Mouse (Mus musculus): ENCODE data around the gene Wee2. TPM values are rescaled to one million over a fixed set of nuclear protein-coding genes. Genes with fewer than 3 reads are reported as not detected.

The Wee2 gene
- polyA plus RNA-seq (2015; fragmentation: Nextera tagmentation; extraction: Ambion mirVana): 0.10 and 0.39 TPM in 2 replicates

DNA sequence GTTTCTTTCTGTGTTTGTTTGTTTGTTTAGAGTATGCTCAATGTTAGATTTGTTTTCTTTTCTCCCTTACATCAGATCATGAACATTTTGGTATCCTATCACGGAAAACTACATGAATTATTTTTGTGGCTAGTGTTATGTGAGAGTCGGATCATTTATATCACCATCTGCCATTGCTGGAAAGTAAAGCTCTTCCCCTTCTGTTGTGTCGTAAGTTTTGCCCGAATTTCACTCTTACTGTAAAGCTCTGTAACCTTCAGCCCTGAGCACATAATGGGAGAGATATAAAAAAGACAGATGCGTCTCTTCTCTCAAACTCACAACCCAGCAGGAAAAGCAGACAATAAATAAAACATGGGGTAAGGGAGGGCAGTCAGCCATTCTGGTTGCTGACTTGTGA is at the start of gene Wee2:
Wee2 (plus strand) TSS at position 153 of the 400 bp plus-strand sequence.
- H3K36me3 ChIP-seq: no peaks in the 10 kb centered on the region
- no peak for ATAC-seq (ENCODE audit: low read depth)
- WGBS: 52% methylated on average over 5 of the region's 5 CpGs
- no peak within 1 kb of the TSS for H3K27ac ChIP-seq (replicated peaks)
- H3K9ac ChIP-seq: no peak within 1 kb of the TSS
- no peaks in the 10 kb centered on the region; the same call in 1 of the 2 replicates for H3K27me3 ChIP-seq
- H3K4me3 ChIP-seq: no peak within 1 kb of the TSS
- H3K4me1 ChIP-seq (replicated peaks): peaks cover 20% of the 10 kb centered on the region
- H3K4me2 ChIP-seq: peak within 1 kb of the TSS; percentile 16; the same call in 1 of the 2 replicates
- no peaks in the 10 kb centered on the region for H3K9me3 ChIP-seq

DNA sequence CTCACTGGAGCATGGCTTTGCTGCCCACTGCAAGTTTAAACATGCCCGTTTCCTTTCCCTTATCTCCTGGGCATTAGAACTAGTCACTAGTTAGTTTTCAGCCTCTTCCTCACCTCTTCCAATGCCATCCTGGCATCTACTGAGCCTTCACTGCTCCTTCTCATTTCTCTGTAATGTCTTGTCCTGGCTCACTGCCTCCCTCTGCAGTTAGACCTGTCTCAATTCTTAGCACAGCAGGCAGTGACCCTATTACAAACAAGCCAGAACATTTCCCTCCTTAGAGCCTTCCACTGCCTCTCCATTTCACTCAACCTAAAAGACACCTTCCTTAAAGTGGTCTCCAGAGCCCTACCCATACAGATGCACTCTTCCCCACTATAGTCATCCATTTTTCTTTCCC is 47.9 kb upstream of the Wee2 start:
- 86% methylated on average over 1 of the region's 1 CpGs for WGBS
- no peak for ATAC-seq (ENCODE audit: low read depth)
- no peak overlapping the region for H3K4me2 ChIP-seq
- no peaks in the 10 kb centered on the region for H3K27me3 ChIP-seq
- peaks cover 9% of the 10 kb centered on the region; the same call in 1 of the 2 replicates for H3K36me3 ChIP-seq
- no peak overlapping the region for H3K9ac ChIP-seq
- no peaks in the 10 kb centered on the region for H3K9me3 ChIP-seq
- H3K4me1 ChIP-seq (replicated peaks): no peaks in the 10 kb centered on the region
- no peak overlapping the region for H3K4me3 ChIP-seq
- H3K27ac ChIP-seq (replicated peaks): no peak overlapping the region

DNA sequence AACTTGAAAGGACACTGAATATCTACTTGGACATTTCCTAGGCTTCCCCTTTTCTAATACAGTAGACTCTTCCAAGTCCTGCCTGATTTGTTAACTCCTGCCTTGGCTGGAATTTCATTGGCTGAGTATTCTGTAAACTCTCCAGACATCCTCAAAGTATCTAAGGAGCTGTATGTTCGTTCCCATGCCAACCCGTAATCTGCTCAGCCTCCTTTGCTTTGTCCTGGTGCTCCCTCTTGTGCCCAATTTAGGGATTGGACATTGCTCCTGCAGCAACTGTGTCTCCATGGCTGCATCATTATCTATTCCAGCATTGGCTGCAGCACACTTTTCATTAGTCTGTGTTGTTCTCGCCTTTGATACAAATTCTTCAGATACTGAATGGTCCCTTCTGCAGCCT is 45.7 kb upstream of the Wee2 start:
- ATAC-seq (ENCODE audit: low read depth): peak; percentile 97
- H3K27ac ChIP-seq (replicated peaks): no peak overlapping the region
- no peaks in the 10 kb centered on the region for H3K9me3 ChIP-seq
- WGBS: 15% methylated on average over 3 of the region's 3 CpGs
- H3K4me3 ChIP-seq: no peak overlapping the region
- no peaks in the 10 kb centered on the region for H3K27me3 ChIP-seq
- H3K9ac ChIP-seq: no peak overlapping the region
- no peak overlapping the region for H3K4me2 ChIP-seq
- no peaks in the 10 kb centered on the region for H3K4me1 ChIP-seq (replicated peaks)
- H3K36me3 ChIP-seq: peaks cover 17% of the 10 kb centered on the region

DNA sequence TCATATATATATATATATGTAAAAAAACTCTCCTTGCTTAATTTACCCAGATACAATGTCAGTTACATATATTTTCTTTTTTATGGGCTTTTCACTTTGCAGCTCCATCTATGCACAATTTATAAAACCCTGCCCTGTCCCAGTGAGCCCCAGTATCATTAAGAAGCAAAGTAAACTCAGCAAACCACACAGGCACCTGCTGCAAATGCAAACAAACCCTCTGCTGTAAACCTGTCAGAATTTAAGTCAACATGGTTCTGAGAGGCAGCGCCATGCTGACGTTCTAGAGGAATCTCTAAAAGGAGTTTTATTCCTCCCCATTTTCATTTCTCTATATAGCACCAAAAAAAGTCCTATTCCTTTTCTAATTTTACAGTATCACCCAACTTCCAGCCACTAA is 36.9 kb upstream of the Wee2 start:
- Histone ChIP-seq H3K27me3 (no peaks in the 10 kb centered on the region), H3K4me1 (replicated peaks) (no peaks in the 10 kb centered on the region), H3K36me3 (peaks cover 76% of the 10 kb centered on the region), H3K9me3 (no peaks in the 10 kb centered on the region), H3K9ac (no peak overlapping the region), H3K27ac (replicated peaks) (no peak overlapping the region), H3K4me2 (no peak overlapping the region), H3K4me3 (no peak overlapping the region)
- WGBS: 91% methylated on average over 2 of the region's 2 CpGs
- ATAC-seq (ENCODE audit: low read depth): no peak

DNA sequence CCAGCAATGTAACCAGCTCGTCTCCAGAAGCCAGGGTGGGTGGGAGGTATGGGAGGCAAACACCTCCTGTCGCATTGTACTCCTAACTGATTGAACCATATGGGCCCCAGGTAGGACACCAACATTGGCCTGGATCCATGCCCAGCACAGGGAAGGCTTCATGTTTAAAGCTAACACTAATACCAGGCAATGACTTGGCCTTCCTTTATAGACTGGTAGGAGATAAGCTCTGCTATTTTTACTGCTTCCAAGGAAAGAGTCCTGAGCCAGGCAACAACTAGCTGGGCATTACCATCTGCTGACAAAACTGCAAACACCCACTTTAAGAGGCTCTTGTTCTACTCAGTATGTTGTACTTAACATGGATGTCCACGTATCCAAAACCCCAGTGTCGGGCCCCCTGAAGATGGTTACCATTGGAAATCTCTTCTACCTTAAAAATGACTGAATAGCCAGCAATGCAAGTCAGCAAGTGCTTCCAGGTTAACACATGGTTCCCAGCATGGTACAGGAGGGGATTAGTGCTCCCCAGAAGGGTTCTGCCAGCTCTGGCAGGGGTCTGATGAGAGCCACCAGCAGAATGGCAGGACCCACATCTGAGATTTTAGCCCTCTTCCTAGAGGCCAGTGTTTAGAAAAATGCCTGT is 35.1 kb upstream of the Wee2 start:
- Histone ChIP-seq H3K9me3 (no peaks in the 10 kb centered on the region), H3K4me3 (no peak overlapping the region), H3K27me3 (no peaks in the 10 kb centered on the region), H3K4me2 (no peak overlapping the region), H3K9ac (no peak overlapping the region), H3K36me3 (peaks cover 77% of the 10 kb centered on the region), H3K4me1 (replicated peaks) (no peaks in the 10 kb centered on the region), H3K27ac (replicated peaks) (no peak overlapping the region)
- 91% methylated on average over 4 of the region's 4 CpGs for WGBS
- ATAC-seq (ENCODE audit: low read depth): no peak

DNA sequence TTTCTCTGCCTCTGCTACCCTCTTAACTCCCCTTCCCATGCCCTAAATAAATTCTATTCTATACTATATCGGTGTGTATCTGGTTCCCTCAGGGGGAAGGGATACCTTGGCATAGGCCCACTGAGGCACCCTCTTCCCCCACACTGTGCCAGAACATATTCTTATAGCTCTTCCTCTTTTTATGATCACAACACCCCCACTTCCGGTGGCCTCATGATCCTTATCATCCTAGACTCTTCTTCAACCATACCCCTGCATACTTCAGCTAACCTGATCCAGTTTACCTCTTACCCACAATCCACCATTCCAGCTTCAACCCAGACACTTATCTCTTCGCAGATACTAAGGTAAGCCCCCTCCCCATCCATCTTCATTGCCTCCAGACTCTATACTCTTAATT is 27.8 kb upstream of the Wee2 start:
- Histone ChIP-seq H3K4me2 (no peak overlapping the region), H3K4me1 (replicated peaks) (no peaks in the 10 kb centered on the region), H3K27me3 (no peaks in the 10 kb centered on the region), H3K36me3 (peaks cover 47% of the 10 kb centered on the region), H3K27ac (replicated peaks) (no peak overlapping the region), H3K9me3 (no peaks in the 10 kb centered on the region), H3K9ac (no peak overlapping the region), H3K4me3 (no peak overlapping the region)
- 96% methylated on average over 3 of the region's 3 CpGs for WGBS
- no peak for ATAC-seq (ENCODE audit: low read depth)

DNA sequence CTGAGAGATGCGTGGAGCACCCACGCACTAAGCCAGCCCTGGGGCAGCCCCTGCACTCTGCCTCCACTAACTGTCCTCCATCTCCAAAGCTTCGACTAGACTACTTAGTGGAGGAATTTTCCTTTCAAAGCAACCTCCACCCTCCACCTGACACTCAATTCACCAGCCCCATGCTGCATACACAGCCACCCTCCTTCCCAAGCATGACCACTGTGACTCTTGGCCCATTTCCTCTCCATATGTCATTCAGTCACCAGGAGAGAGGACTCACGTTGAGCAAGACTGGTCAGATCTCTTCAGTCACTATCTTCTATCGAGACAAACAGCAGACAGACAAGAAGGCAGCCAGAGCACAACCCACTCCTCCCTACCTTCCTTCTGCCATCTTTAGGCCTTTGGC is 25.8 kb upstream of the Wee2 start:
- no peak for ATAC-seq (ENCODE audit: low read depth)
- Histone ChIP-seq H3K27me3 (no peaks in the 10 kb centered on the region), H3K27ac (replicated peaks) (no peak overlapping the region), H3K4me2 (no peak overlapping the region), H3K9me3 (no peaks in the 10 kb centered on the region), H3K36me3 (peaks cover 32% of the 10 kb centered on the region), H3K9ac (no peak overlapping the region), H3K4me1 (replicated peaks) (no peaks in the 10 kb centered on the region), H3K4me3 (no peak overlapping the region)
- WGBS: 91% methylated on average over 5 of the region's 5 CpGs

DNA sequence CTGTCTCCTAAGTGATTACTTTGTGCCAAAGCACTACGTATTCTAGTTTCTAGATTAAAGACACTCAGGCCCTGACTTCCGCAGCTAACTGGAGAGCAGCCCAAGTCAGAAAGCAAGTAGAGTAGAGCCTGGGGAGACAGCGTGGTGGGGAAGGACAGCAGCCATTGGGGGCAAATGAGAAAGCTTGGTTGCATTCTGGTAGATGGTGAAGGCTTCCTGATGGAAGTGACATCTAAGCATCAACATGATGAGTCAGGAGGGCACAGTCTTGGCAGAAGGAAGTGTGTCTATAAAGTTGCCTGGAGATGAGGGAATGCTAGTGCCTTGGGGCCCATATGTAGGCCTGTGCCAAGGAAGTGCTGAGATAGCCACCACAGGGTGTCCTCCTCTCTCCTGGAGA is 25.3 kb upstream of the Wee2 start:
- H3K27me3 ChIP-seq: no peaks in the 10 kb centered on the region
- peaks cover 30% of the 10 kb centered on the region for H3K36me3 ChIP-seq
- no peak for ATAC-seq (ENCODE audit: low read depth)
- no peak overlapping the region for H3K27ac ChIP-seq (replicated peaks)
- H3K9ac ChIP-seq: no peak overlapping the region
- WGBS: 91% methylated on average over 3 of the region's 3 CpGs
- H3K9me3 ChIP-seq: no peaks in the 10 kb centered on the region
- H3K4me3 ChIP-seq: no peak overlapping the region
- no peaks in the 10 kb centered on the region for H3K4me1 ChIP-seq (replicated peaks)
- H3K4me2 ChIP-seq: no peak overlapping the region

DNA sequence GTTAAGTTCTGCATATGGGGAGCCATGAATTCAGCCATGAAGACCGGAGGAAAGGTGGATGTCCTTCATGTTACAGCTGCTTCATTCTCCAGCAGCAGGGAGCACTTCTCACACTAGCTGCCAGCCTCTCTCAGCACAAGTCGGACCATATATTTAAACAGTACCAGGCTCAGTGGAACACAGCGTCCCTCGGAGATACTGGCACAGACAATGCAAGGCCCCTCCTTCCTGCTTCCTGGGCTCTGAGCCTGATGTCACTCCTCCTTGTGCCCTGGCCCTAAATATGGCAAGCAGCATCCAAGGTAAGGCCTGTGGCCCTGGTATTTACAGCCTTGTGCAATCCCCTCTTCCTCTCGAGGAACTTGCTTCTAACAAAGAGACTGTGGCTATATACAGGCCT is 23.1 kb upstream of the Wee2 start:
- WGBS: 49% methylated on average over 5 of the region's 5 CpGs
- no peak overlapping the region for H3K27ac ChIP-seq (replicated peaks)
- no peak overlapping the region for H3K9ac ChIP-seq
- H3K27me3 ChIP-seq: no peaks in the 10 kb centered on the region
- no peak overlapping the region for H3K4me2 ChIP-seq
- ATAC-seq (ENCODE audit: low read depth): no peak
- no peaks in the 10 kb centered on the region for H3K9me3 ChIP-seq
- peaks cover 29% of the 10 kb centered on the region for H3K36me3 ChIP-seq
- no peaks in the 10 kb centered on the region for H3K4me1 ChIP-seq (replicated peaks)
- H3K4me3 ChIP-seq: no peak overlapping the region

DNA sequence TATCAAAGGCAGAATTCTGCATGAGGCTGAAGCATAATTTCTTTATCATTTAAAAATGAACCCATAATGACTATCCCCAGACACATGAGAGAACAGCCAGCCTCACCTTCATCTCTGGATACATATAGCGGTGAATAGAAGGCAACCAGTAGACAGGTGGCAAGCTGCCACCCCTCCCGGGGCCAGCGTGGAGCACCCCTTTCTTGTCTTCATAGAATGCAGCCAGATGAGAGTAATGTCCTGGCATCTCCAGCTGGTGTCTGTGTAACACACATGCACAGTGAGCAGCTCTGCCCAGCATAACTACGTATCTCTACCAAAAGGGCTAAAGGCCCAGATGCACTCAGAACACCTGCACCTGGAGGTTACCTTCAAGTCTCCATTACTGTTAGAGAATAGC is 20.5 kb upstream of the Wee2 start:
- 92% methylated on average over 4 of the region's 4 CpGs for WGBS
- no peaks in the 10 kb centered on the region for H3K4me1 ChIP-seq (replicated peaks)
- no peak overlapping the region for H3K27ac ChIP-seq (replicated peaks)
- no peaks in the 10 kb centered on the region for H3K27me3 ChIP-seq
- H3K9me3 ChIP-seq: no peaks in the 10 kb centered on the region
- ATAC-seq (ENCODE audit: low read depth): no peak
- H3K4me2 ChIP-seq: no peak overlapping the region
- no peak overlapping the region for H3K9ac ChIP-seq
- no peak overlapping the region for H3K4me3 ChIP-seq
- H3K36me3 ChIP-seq: peaks cover 32% of the 10 kb centered on the region

DNA sequence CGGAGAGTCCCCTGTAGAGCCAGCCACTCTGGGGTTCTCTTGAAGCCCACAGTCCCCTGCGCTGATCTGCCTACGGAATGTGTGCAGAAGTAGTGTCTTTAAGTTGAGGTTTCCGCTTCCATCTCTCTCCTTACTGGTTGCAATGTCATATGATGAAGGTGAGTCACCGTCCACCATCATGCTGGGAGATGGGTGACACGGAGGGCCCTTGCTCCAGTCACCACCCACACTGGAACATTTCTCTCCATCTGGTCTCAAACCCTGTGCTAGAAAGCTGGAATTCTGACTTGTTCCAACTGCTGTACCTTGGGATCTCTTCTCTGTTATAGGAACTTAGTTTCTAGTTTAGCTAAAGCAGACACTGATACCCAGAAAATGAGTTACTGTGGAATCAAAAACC is 17.8 kb upstream of the Wee2 start:
- H3K4me1 ChIP-seq (replicated peaks): no peaks in the 10 kb centered on the region
- no peak overlapping the region for H3K4me2 ChIP-seq
- no peak overlapping the region for H3K4me3 ChIP-seq
- no peak for ATAC-seq (ENCODE audit: low read depth)
- no peak overlapping the region for H3K9ac ChIP-seq
- no peaks in the 10 kb centered on the region for H3K27me3 ChIP-seq
- H3K36me3 ChIP-seq: peaks cover 28% of the 10 kb centered on the region
- no peak overlapping the region for H3K27ac ChIP-seq (replicated peaks)
- WGBS: 95% methylated on average over 6 of the region's 6 CpGs
- no peaks in the 10 kb centered on the region for H3K9me3 ChIP-seq

DNA sequence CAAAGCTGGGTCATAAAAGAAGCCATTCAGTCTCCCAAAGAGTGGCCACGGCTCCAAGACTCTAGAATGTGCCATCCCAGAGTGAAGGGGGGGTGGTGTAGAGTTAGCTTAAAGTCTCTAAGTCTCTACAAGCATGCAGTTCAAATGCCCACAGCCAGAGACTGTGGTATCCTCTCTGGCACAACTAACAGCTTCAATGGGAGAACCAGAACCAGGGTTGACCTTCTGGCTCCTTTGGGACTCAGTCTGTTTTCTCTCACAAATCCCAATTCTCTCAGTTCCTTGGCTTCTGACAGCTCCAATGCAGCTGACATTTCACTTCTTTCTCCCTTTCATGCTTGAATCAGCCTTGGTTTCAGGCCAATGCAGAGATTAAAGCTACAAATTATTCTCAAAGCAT is 15.9 kb upstream of the Wee2 start:
- Histone ChIP-seq H3K9ac (no peak overlapping the region), H3K9me3 (no peaks in the 10 kb centered on the region), H3K27ac (replicated peaks) (no peak overlapping the region), H3K4me3 (no peak overlapping the region), H3K4me2 (no peak overlapping the region), H3K4me1 (replicated peaks) (peaks cover under 1% of the 10 kb centered on the region; the same call in 1 of the 2 replicates), H3K27me3 (no peaks in the 10 kb centered on the region), H3K36me3 (peaks cover 23% of the 10 kb centered on the region)
- ATAC-seq (ENCODE audit: low read depth): no peak
- 77% methylated on average over 1 of the region's 1 CpGs for WGBS

DNA sequence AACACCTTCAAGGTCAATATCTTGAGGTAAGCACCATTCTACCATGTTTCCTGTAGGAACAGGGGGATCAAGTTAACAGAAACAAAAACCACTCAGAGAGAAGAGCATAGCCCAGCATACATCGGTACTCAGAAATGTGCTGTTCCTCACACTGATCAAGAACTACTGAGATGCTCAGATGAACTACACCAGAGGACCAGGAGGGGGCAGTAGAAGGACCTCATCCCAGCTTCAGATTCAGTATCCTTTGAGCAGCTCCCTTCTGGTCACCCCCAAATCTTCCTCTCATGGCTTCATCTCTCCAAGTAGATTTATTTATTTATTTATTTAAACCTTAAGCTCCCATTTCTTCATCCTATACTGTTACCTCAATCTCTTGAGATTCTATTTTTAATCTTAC is 15.1 kb upstream of the Wee2 start:
- no peak for ATAC-seq (ENCODE audit: low read depth)

More for the DNA sequence above, 15.1 kb upstream of the Wee2 start:
- Histone ChIP-seq H3K9me3 (no peaks in the 10 kb centered on the region), H3K27ac (replicated peaks) (no peak overlapping the region), H3K4me2 (no peak overlapping the region), H3K36me3 (peaks cover 19% of the 10 kb centered on the region), H3K4me1 (replicated peaks) (peaks cover 8% of the 10 kb centered on the region; the same call in 1 of the 2 replicates), H3K27me3 (no peaks in the 10 kb centered on the region), H3K9ac (no peak overlapping the region), H3K4me3 (no peak overlapping the region)
- WGBS: 45% methylated on average over 1 of the region's 1 CpGs
